Mouse (Mus musculus) forebrain, embryonic 13.5 days (tissue): ENCODE measurements at regions not wholly inside any gene's neighbourhood (a gene's known extent, or its start where the extent isn't known, plus 50 kb on each side); places are given as distances from the start of the nearest gene placed in this dataset.
"Not testable (repeated sequence)": the region's sequence is repeated elsewhere in the genome, so short reads cannot be mapped to it uniquely, and the experiment has no call there.

Experiments used
- ATAC-seq: fragments of 200-750 bp; cut with Nextera tagmentation; 2 replicates; pipeline ENCODE4 v1.8.0; 2017
- H3K27ac ChIP-seq: fragments of 300-500 bp; sonication (generic); 2 replicates; pipeline ENCODE4 v1.5.1; 2015; ENCODE audit warnings: inconsistent platforms, mild to moderate bottlenecking, moderate library complexity
- H3K27me3 ChIP-seq: fragments of 300-500 bp; sonication (generic); 2 replicates; pipeline ENCODE4 v1.6.1; 2015; ENCODE audit warnings: mild to moderate bottlenecking, inconsistent platforms
- H3K36me3 ChIP-seq: fragments of 300-500 bp; sonication (generic); 2 replicates; pipeline ENCODE4 v1.6.1; 2015; ENCODE audit warnings: mild to moderate bottlenecking, inconsistent platforms; ENCODE audit not compliant: poor library complexity, severe bottlenecking
- H3K4me1 ChIP-seq: fragments of 300-500 bp; sonication (generic); 2 replicates; pipeline ENCODE4 v1.6.1; 2015; ENCODE audit warnings: inconsistent platforms
- H3K4me2 ChIP-seq: fragments of 300-500 bp; sonication (generic); 2 replicates; pipeline ENCODE4 v1.6.1; 2015; ENCODE audit warnings: inconsistent platforms, mild to moderate bottlenecking, moderate library complexity
- H3K4me3 ChIP-seq: fragments of 300-500 bp; sonication (generic); 2 replicates; pipeline ENCODE4 v1.5.1; 2015; ENCODE audit warnings: mild to moderate bottlenecking, inconsistent platforms
- H3K9ac ChIP-seq: fragments of 300-500 bp; sonication (generic); 2 replicates; pipeline ENCODE4 v1.6.1; 2015; ENCODE audit warnings: mild to moderate bottlenecking, inconsistent platforms
- H3K9me3 ChIP-seq: fragments of 300-500 bp; sonication (generic); replicated peaks from 2 replicates; pipeline ENCODE4 v1.6.1; 2016; ENCODE audit warnings: inconsistent platforms
- WGBS: fragments of 180-500 bp; shearing (Covaris S2); methylation state at CpG from one replicate; pipeline ENCODE4 v1.1.7; 2015; 5-methylcytosine and 5-hydroxymethylcytosine counted together

DNA sequence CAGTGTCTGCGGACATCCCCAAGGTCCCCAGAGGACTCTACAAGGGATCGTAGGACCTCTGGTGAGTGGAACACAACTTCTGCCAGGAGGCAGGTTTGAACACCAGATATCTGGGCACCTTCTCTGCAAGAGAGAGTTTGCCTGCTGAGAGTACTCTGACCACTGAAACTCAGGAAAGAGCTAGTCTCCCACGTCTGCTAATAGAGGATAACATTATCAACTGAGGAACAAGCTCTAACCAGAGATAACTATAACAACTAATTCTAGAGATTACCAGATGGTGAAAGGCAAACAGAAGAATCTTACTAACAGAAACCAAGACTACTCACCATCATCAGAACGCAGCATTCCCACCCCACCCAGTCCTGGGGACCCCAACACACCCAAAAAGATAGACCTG is 415.1 kb downstream of the Sis start:
- not testable (repeated sequence) for H3K9ac ChIP-seq, H3K4me3 ChIP-seq, H3K9me3 ChIP-seq, H3K36me3 ChIP-seq, H3K27ac ChIP-seq, H3K4me2 ChIP-seq, ATAC-seq, H3K4me1 ChIP-seq, H3K27me3 ChIP-seq
- WGBS = 93% methylated on average over 4 of the region's 4 CpGs

DNA sequence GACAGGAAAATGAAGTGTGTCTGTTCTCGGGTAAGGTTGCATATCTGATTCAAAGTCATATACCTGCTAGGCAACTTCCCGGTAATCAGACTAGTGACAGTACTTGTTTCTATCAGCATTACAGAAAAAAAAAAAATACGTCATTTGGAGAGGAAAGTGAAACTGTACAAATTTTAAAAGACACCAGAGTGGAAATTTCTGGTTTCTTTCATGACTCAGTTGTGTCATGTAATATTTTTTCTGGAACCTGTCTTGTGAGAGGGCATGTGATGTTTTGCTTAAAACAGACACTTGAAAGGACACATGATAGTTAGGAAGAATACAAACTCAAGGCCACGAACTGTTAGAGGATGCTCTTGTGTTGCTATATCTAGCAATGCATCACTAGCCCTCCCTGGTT is 433.7 kb downstream of the Sis start:
- ATAC-seq = no peak
- no peaks in the 10 kb centered on the region for H3K9me3 ChIP-seq
- 85% methylated on average over 4 of the region's 4 CpGs for WGBS
- no peaks in the 10 kb centered on the region for H3K27me3 ChIP-seq
- H3K9ac ChIP-seq = no peak overlapping the region
- H3K4me3 ChIP-seq = no peak overlapping the region
- H3K36me3 ChIP-seq = no peaks in the 10 kb centered on the region
- no peak overlapping the region for H3K27ac ChIP-seq
- H3K4me1 ChIP-seq = no peaks in the 10 kb centered on the region
- no peak overlapping the region for H3K4me2 ChIP-seq

- H3K27ac ChIP-seq, H3K36me3 ChIP-seq, H3K9me3 ChIP-seq, H3K4me3 ChIP-seq, H3K4me1 ChIP-seq, H3K4me2 ChIP-seq, ATAC-seq, H3K9ac ChIP-seq, H3K27me3 ChIP-seq: not testable (repeated sequence)
- 77% methylated on average over 1 of the region's 1 CpGs for WGBS
Measured at GRCm38 (mm10) chr3:72525771-72526170, 441.9 kb downstream of the Sis start.

DNA sequence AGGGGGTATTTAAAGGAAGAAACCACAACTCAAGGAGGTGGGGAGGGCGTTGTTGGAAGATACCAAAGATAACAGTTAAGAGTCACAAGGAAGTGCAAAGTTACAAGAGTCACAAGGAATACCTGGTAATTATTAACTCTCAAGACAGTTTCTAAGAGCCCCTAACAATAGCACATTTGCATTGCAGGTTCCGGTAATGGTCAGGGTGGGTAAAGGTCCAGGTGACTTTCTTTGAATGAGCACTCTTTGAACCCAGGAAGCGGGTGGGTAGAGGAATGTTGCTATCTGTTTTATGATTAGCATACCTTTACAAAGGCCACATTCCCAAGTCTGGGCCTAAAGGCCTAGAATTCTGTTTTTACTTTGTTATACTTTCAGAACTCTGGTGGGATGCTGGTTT is 449.8 kb downstream of the Sis start:
- H3K4me1 ChIP-seq, H3K9ac ChIP-seq, H3K36me3 ChIP-seq, H3K27me3 ChIP-seq, ATAC-seq, H3K9me3 ChIP-seq, H3K4me2 ChIP-seq, H3K4me3 ChIP-seq, H3K27ac ChIP-seq: not testable (repeated sequence)
- WGBS = 93% methylated on average over 3 of the region's 3 CpGs

- Histone ChIP-seq H3K4me1 (no peaks in the 10 kb centered on the region), H3K4me2 (no peak overlapping the region), H3K4me3 (no peak overlapping the region), H3K9me3 (no peaks in the 10 kb centered on the region), H3K9ac (no peak overlapping the region), H3K27ac (no peak overlapping the region), H3K27me3 (no peaks in the 10 kb centered on the region), H3K36me3 (no peaks in the 10 kb centered on the region)
- 0 out of 2 replicates have a peak, but pooled peaks have one; percentile 33 for ATAC-seq
- WGBS = 38% methylated on average over 4 of the region's 4 CpGs
Measured at GRCm38 (mm10) chr3:72504281-72504680, 463.4 kb downstream of the Sis start.

GRCm38 (mm10) chr3:72501754-72502153 is 465.9 kb downstream of the Sis start:
- no peaks in the 10 kb centered on the region for H3K4me1 ChIP-seq
- no peak overlapping the region for H3K4me3 ChIP-seq
- ATAC-seq = no peak
- no peak overlapping the region for H3K4me2 ChIP-seq
- no peaks in the 10 kb centered on the region for H3K36me3 ChIP-seq
- H3K27me3 ChIP-seq = no peaks in the 10 kb centered on the region
- H3K9me3 ChIP-seq = no peaks in the 10 kb centered on the region
- WGBS = 85% methylated on average over 2 of the region's 2 CpGs
- no peak overlapping the region for H3K9ac ChIP-seq
- H3K27ac ChIP-seq = no peak overlapping the region

GRCm38 (mm10) chr3:72455326-72455725 is 512.3 kb downstream of the Sis start:
- no peak for ATAC-seq
- Histone ChIP-seq H3K27me3 (no peaks in the 10 kb centered on the region), H3K27ac (no peak overlapping the region)

More at GRCm38 (mm10) chr3:72455326-72455725, 512.3 kb downstream of the Sis start:
- 44% methylated on average over 1 of the region's 1 CpGs for WGBS
- Histone ChIP-seq H3K9me3 (no peaks in the 10 kb centered on the region), H3K36me3 (no peaks in the 10 kb centered on the region), H3K9ac (no peak overlapping the region), H3K4me3 (no peak overlapping the region), H3K4me2 (no peak overlapping the region), H3K4me1 (no peaks in the 10 kb centered on the region)
